Mouse (Mus musculus): Measurements from ENCODE around the gene Ncoa6. TPM values are rescaled to one million over a fixed set of nuclear protein-coding genes. Genes with fewer than 3 reads are reported as not detected.
A peak's percentile ranks its signal among the peaks of the same experiment; 100 is the strongest.

Ncoa6 gene
- 38.7 and 39.1 TPM in 2 replicates for polyA plus RNA-seq (2012; ENCODE audit: insufficient read depth, insufficient read length, missing spikeins)

DNA sequence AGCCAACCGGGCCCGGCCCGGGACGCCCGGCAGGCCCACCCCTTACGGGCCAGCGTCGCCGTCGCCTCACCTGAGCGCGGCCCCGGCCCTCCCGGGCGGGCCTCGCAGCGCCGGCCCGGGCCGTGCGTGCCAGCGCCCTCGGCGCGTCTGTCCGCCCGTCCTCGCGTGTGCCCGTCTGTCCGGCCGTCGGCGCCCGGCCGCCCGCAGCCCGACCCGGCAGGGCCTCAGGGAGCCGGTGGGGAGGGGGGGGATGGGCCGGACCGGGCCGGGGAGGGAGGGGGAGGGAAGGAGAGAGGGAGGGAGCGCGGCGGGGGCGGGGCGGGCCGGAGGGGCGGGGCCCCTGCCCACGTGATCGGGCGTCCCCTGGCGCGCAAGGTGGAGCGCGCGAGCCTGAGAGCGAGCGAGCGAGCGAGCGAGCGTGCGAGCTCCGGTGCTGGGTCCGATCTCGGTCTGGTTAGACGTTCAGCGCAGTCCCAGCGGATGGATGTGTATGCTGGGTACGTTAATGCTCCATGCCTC, at the start of gene Ncoa6:
Ncoa6 (minus strand) TSS at position 325 of the 519 bp plus-strand sequence.
- TF ChIP-seq POLR2A (IDR thresholded peaks at IDR 0.05; ENCODE audit: borderline replicate concordance, low read depth, low read length) (no peak), CTCF (IDR thresholded peaks at IDR 0.05; ENCODE audit: low read depth, low read length) (no peak)
- Histone ChIP-seq H3K4me1 (ENCODE audit: control insufficient read depth, insufficient read depth, low read length) (peaks cover 12% of the 10 kb centered on the region), H3K4me3 (ENCODE audit: insufficient read depth, low read length) (peak within 1 kb of the TSS; percentile 97), H3K27ac (ENCODE audit: insufficient read depth, low read depth, low read length) (peak within 1 kb of the TSS; percentile 75)

DNA sequence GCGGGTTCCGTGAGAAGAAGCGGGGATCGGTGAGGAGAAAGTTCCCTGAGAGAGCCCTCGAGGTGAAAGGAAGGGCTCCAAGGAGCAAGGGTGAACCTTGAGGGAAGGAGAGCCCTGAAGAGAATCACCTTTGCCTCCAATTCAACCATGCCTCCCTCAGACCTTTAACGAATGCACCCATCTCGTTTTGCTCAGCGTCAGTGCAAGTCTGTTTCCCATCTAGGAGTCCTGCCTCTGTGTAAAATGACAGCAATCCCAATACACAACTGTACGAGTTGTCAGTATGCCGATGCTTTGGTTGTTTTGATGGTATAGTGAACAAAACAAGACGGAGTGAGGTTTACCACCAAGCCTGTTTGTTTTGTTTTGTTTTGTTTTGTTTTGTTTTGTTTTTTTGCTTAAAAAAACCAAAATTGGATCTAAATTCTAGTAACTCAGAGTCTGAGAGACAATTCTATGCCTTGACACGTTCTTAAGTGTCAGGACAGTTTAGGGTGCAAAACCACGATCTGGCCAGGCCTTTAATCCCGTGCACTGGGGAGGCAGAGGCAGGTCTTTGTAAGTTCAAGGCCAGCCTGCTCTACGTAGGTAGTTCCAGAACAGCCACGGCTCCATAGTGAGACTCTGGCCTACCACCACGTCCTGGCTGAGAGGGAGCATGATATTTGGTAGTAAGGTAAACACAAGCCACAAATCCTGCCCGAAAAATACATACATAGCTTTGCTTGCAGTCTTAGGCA, 45.0 kb upstream of the Ncoa6 start:
- H3K27ac ChIP-seq (ENCODE audit: insufficient read depth, low read depth, low read length), result no peak overlapping the region
- peaks cover 17% of the 10 kb centered on the region for H3K4me1 ChIP-seq (ENCODE audit: control insufficient read depth, insufficient read depth, low read length)
- no peak for TF ChIP-seq POLR2A (IDR thresholded peaks at IDR 0.05; ENCODE audit: borderline replicate concordance, low read depth, low read length)
- TF ChIP-seq CTCF (IDR thresholded peaks at IDR 0.05; ENCODE audit: low read depth, low read length), result peak; percentile 3
- H3K4me3 ChIP-seq (ENCODE audit: insufficient read depth, low read length), result peak overlapping the region; percentile 84

DNA sequence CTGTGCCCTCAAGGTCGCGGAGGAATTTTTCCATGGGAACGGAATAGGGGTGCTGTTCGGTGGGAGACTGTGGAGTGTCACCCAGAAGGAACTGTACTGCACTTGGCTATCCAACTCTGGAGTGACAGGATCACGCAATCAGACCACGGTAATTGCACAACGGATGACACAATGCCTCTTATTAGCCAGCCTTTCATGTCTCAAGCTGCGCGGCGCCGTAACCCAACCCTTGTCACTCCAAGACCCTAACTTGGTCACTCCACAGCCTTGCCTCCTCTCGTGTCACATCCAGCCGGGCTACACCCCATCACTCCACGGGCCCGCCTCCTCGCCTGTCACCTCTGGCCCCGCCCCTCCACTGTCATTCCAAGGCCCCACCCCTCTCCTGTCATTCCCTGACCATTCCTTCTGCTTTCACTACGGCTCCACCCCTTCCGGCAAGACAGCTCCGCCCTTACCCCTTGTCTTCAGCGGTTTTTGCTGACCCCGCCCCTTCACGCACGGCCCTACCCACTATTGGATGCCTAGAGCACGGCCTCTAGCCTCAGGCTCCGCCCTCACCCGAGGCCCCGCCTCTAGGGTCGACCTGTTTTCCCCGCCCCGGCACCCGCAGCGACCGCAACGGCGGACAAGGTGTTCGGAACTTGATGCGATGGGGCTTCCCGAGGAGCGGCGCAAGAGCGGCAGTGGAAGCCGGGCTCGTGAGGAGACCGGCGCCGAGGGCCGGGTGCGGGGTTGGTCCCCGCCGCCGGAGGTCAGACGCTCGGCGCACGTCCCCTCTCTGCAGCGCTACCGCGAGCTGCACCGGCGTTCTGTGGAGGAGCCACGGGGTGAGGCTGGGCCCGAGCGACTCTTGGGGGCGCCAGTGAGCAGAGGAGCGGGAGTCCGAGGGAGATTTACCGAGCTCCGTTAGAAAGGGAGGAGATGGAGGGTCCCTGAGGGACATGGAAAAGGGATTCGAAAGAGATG, 44.0 kb upstream of the Ncoa6 start, which contains the start of the genes Acss2 and Ggt7:
Acss2 (plus strand) TSS at position 494 of the 969 bp plus-strand sequence.
Ggt7 (minus strand) TSS at position 783 of the 969 bp plus-strand sequence.
- peak; percentile 61 for TF ChIP-seq CTCF (IDR thresholded peaks at IDR 0.05; ENCODE audit: low read depth, low read length)
- no peak for TF ChIP-seq POLR2A (IDR thresholded peaks at IDR 0.05; ENCODE audit: borderline replicate concordance, low read depth, low read length)

DNA sequence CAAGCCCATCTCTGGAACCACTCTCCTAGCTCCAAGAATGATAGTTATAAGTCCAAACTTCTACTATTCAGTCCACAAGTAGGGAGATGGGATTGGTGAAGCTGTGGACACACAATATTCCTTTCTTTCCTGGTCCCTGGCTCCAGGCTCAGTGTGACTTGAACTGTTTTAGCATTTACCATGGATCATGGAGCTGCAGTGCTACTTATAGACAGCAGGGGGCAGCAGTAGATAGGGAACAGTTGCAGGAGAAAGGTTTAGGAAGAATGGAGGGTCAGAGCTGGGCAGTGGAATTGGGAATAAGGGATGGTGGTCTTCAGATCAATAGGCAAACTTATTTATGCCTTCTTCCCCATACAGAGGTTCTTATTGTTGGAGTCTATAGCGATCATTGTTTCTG, 42.2 kb upstream of the Ncoa6 start:
- Histone ChIP-seq H3K4me3 (ENCODE audit: insufficient read depth, low read length) (no peak overlapping the region), H3K4me1 (ENCODE audit: control insufficient read depth, insufficient read depth, low read length) (peaks cover 13% of the 10 kb centered on the region), H3K27ac (ENCODE audit: insufficient read depth, low read depth, low read length) (no peak overlapping the region)
- no peak for TF ChIP-seq POLR2A (IDR thresholded peaks at IDR 0.05; ENCODE audit: borderline replicate concordance, low read depth, low read length)
- TF ChIP-seq CTCF (IDR thresholded peaks at IDR 0.05; ENCODE audit: low read depth, low read length), result no peak

More for the DNA sequence above, 44.0 kb upstream of the Ncoa6 start, which contains the start of the genes Acss2 and Ggt7:
- Histone ChIP-seq H3K4me3 (ENCODE audit: insufficient read depth, low read length) (peak within 1 kb of the TSS; percentile 84), H3K4me1 (ENCODE audit: control insufficient read depth, insufficient read depth, low read length) (peaks cover 13% of the 10 kb centered on the region), H3K27ac (ENCODE audit: insufficient read depth, low read depth, low read length) (peak within 1 kb of the TSS; percentile 20)

DNA sequence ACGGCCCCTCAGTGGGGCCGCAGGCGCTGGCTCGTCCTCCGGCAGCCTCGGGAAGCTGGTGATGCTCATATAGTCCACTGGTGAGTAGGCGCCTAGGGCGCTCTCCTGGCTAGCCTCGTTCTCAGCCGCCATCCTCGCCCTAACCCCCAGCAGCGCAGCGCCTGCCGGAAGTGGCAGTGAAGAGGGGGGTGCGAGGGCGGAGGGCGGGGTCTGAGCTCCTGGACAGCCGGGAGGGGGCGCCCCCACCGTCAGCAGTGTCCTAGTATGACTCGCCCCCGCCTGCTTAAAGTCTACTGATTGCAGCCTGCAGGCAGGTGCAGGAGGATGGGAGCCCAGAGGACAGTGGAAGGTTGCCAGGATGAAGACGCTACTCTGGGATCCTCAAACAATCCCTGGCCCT, 41.0 kb upstream of the Ncoa6 start:
- Histone ChIP-seq H3K27ac (ENCODE audit: insufficient read depth, low read depth, low read length) (no peak overlapping the region), H3K4me3 (ENCODE audit: insufficient read depth, low read length) (0 out of 2 replicates have a peak overlapping the region, but pooled peaks have one; percentile 3), H3K4me1 (ENCODE audit: control insufficient read depth, insufficient read depth, low read length) (peaks cover 13% of the 10 kb centered on the region)
- no peak for TF ChIP-seq CTCF (IDR thresholded peaks at IDR 0.05; ENCODE audit: low read depth, low read length)
- no peak for TF ChIP-seq POLR2A (IDR thresholded peaks at IDR 0.05; ENCODE audit: borderline replicate concordance, low read depth, low read length)

DNA sequence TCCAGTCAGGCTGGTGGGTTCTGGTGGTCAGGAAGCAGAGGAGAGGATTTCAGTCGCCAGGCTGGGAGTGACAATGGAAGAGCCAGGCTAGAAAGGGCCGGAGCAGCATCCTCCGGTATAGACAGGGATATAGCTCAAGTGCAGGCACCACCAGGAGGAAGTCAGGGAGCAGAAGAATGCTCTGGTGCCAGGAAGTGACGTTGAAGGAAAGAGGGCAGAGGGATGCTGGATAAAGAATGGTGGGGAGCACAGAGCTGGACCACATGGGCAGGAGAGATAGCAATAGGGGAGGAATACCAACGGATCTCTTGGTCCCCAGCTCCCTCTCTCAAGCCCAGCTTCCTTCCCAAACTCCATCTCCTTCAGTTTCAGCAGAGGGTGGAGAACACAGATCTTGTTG, 39.8 kb upstream of the Ncoa6 start:
- H3K4me3 ChIP-seq (ENCODE audit: insufficient read depth, low read length), result no peak overlapping the region
- H3K27ac ChIP-seq (ENCODE audit: insufficient read depth, low read depth, low read length), result no peak overlapping the region
- H3K4me1 ChIP-seq (ENCODE audit: control insufficient read depth, insufficient read depth, low read length), result peaks cover 8% of the 10 kb centered on the region
- TF ChIP-seq POLR2A (IDR thresholded peaks at IDR 0.05; ENCODE audit: borderline replicate concordance, low read depth, low read length), result no peak
- no peak for TF ChIP-seq CTCF (IDR thresholded peaks at IDR 0.05; ENCODE audit: low read depth, low read length)

DNA sequence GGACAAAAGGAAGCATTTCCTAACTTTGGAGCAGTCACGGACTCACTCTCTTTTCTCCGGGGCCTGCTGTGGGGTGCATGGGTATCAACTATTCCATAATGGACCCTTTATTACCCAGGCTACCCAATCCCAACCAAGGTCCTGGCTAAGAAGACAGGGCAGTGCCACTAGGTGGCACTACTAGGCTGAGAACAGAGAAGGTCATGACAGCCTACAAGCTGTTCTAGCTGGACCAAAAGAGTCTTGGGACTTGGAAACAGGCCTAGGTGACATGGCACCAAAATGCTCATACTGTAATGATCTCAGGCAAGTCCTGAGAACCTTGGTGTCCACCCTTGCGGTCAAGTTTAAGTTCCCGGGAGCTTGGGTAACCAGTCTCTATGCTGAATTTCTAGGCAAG, 38.8 kb upstream of the Ncoa6 start:
- H3K4me1 ChIP-seq (ENCODE audit: control insufficient read depth, insufficient read depth, low read length), result peaks cover 7% of the 10 kb centered on the region; the same call in 1 of the 2 replicates
- TF ChIP-seq CTCF (IDR thresholded peaks at IDR 0.05; ENCODE audit: low read depth, low read length) (peak; percentile 45; the same call in 1 of the 2 replicates), POLR2A (IDR thresholded peaks at IDR 0.05; ENCODE audit: borderline replicate concordance, low read depth, low read length) (no peak)
- no peak overlapping the region for H3K4me3 ChIP-seq (ENCODE audit: insufficient read depth, low read length)
- no peak overlapping the region for H3K27ac ChIP-seq (ENCODE audit: insufficient read depth, low read depth, low read length)

DNA sequence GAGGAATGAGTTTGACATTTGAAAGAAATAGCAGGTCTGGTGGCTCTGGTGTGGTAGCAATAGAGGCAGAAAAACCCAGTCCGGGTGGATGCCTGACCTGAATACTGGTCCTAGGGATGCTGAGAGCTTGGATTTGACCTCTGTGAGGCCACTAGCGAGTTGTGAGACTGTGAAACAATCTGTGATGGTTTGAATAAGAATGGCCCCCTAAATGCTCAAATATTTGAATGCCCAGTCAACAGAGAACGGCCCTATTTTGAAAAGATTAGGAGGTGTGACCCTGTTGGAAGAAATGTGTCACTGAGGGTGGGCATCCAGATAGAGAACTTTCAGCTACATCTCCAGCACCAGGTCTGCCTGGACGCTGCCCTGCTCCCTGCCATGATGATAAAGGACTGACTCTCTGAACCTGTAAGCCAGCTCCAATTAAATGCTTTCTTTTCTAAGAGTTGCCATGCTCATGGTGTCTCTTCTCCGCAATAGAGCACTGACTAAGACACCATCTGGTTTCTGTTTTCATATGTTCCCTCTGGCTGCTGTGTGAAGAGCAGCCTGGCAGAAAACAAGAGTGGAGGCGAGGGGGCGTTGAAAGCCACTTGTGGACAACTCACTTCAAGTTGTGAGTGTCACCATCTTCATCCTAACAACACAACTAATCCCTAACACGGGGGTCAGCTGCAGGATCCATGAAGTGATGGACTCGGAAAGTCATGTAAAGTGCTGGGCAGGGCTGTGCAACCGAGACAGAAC, 34.2 kb upstream of the Ncoa6 start:
- Histone ChIP-seq H3K4me1 (ENCODE audit: control insufficient read depth, insufficient read depth, low read length) (no peaks in the 10 kb centered on the region), H3K4me3 (ENCODE audit: insufficient read depth, low read length) (no peak overlapping the region), H3K27ac (ENCODE audit: insufficient read depth, low read depth, low read length) (no peak overlapping the region)
- TF ChIP-seq CTCF (IDR thresholded peaks at IDR 0.05; ENCODE audit: low read depth, low read length), result no peak
- no peak for TF ChIP-seq POLR2A (IDR thresholded peaks at IDR 0.05; ENCODE audit: borderline replicate concordance, low read depth, low read length)

DNA sequence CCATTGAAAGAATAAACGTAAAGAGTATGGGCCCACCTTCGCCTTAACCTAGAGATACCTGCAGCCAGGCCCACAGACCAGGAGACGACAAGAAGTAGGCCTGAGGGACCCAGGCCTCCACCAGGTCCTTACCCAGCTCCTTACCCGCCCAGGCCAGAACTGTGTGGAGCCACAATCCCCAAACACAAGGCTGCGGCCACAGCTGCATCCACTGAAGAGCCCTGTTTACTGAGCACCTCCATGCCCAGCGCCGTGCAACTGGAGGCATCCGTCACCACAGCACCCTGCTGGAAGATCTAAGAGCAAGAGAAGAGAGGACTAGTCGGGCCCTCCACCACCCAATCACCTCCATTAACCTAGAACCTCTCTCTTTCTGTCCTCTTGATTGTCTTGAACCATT, 32.1 kb upstream of the Ncoa6 start:
- H3K4me3 ChIP-seq (ENCODE audit: insufficient read depth, low read length), result no peak overlapping the region
- no peaks in the 10 kb centered on the region for H3K4me1 ChIP-seq (ENCODE audit: control insufficient read depth, insufficient read depth, low read length)
- TF ChIP-seq CTCF (IDR thresholded peaks at IDR 0.05; ENCODE audit: low read depth, low read length), result no peak
- no peak for TF ChIP-seq POLR2A (IDR thresholded peaks at IDR 0.05; ENCODE audit: borderline replicate concordance, low read depth, low read length)
- H3K27ac ChIP-seq (ENCODE audit: insufficient read depth, low read depth, low read length), result no peak overlapping the region

All from bone marrow macrophage, adult 2 months (primary cell).